Mouse (Mus musculus): ENCODE data around the gene Clmp. TPM values are rescaled to one million over a fixed set of nuclear protein-coding genes. Genes with fewer than 3 reads are reported as not detected.
"Not testable (repeated sequence)": the region's sequence is repeated elsewhere in the genome, so short reads cannot be mapped to it uniquely, and the experiment has no call there.

The Clmp gene
- total RNA-seq, 4 experiments from 2014 or later, result 3.3 to 4.4 (median 4.0) TPM

- DNase-seq (ENCODE audit: low spot score), result no peak
Observed at GRCm38 (mm10) chr9:40776044-40776443, 90.3 kb downstream of the Clmp start.

- no peak for DNase-seq (ENCODE audit: low spot score)
Observed at GRCm38 (mm10) chr9:40776459-40777248, 90.9 kb downstream of the Clmp start.

GRCm38 (mm10) chr9:40780111-40780510, 94.3 kb downstream of the Clmp start:
- no peak for DNase-seq (ENCODE audit: low spot score)

- DNase-seq (ENCODE audit: low spot score), result no peak
Observed at GRCm38 (mm10) chr9:40780892-40781725, 95.3 kb downstream of the Clmp start.

- DNase-seq (ENCODE audit: low spot score), result peak; percentile 75
Observed at GRCm38 (mm10) chr9:40781726-40782581, 96.2 kb downstream of the Clmp start.

GRCm38 (mm10) chr9:40783641-40784373, 98.0 kb downstream of the Clmp start:
- DNase-seq (ENCODE audit: low spot score), result peak; percentile 83

GRCm38 (mm10) chr9:40784374-40784967, 98.7 kb downstream of the Clmp start:
- no peak for DNase-seq (ENCODE audit: low spot score)

- no peak for DNase-seq (ENCODE audit: low spot score)
Observed at GRCm38 (mm10) chr9:40785452-40785851, 99.7 kb downstream of the Clmp start.

- not testable (repeated sequence) for DNase-seq (ENCODE audit: low spot score)
Observed at GRCm38 (mm10) chr9:40786820-40787219, 101.1 kb downstream of the Clmp start.

- no peak for DNase-seq (ENCODE audit: low spot score)
Observed at GRCm38 (mm10) chr9:40791864-40792633, 106.3 kb downstream of the Clmp start.

GRCm38 (mm10) chr9:40793581-40793980, 107.8 kb downstream of the Clmp start:
- DNase-seq (ENCODE audit: low spot score), result no peak

GRCm38 (mm10) chr9:40794251-40794650, 108.5 kb downstream of the Clmp start:
- DNase-seq (ENCODE audit: low spot score), result no peak

GRCm38 (mm10) chr9:40794926-40795325, 109.2 kb downstream of the Clmp start:
- no peak for DNase-seq (ENCODE audit: low spot score)

GRCm38 (mm10) chr9:40795562-40795961, 109.8 kb downstream of the Clmp start:
- DNase-seq (ENCODE audit: low spot score), result no peak

- no peak for DNase-seq (ENCODE audit: low spot score)
Observed at GRCm38 (mm10) chr9:40796054-40796453, 110.3 kb downstream of the Clmp start.

GRCm38 (mm10) chr9:40798247-40798960, 112.6 kb downstream of the Clmp start:
- DNase-seq (ENCODE audit: low spot score), result no peak

GRCm38 (mm10) chr9:40799112-40799511, 113.3 kb downstream of the Clmp start:
- DNase-seq (ENCODE audit: low spot score), result no peak

- peak; percentile 88 for DNase-seq (ENCODE audit: low spot score)
Observed at GRCm38 (mm10) chr9:40799837-40800501, 114.2 kb downstream of the Clmp start.
